Mouse (Mus musculus) spleen, adult 2 months (tissue): Measurements from ENCODE around the gene Vps37c. TPM values are rescaled to one million over a fixed set of nuclear protein-coding genes. Genes with fewer than 3 reads are reported as not detected.

ENCODE experiments used
- DNase-seq, 2 experiments: peaks; one replicate each; pipeline versions ENCODE4 v3.0.0 to v3.0.0-alpha.2; 2012 to 2021; ENCODE audit warnings: low spot score in 2 of 2, low read depth in 1 of 2
- H3K27ac ChIP-seq: fragments of 200-500 bp; 2 replicates; pipeline ENCODE4 v1.5.1; 2012; ENCODE audit warnings: low read length, inconsistent platforms; ENCODE audit not compliant: insufficient read depth
- H3K27me3 ChIP-seq: fragments of 200-500 bp; 2 replicates; pipeline ENCODE4 v1.6.1; 2012; ENCODE audit warnings: mild to moderate bottlenecking, moderate library complexity, low read length, inconsistent platforms; ENCODE audit not compliant: control insufficient read depth, insufficient read depth
- H3K36me3 ChIP-seq: fragments of 200-500 bp; 2 replicates; pipeline ENCODE4 v1.6.1; 2012; ENCODE audit warnings: mild to moderate bottlenecking, low read length, inconsistent platforms; ENCODE audit not compliant: control insufficient read depth, insufficient read depth
- H3K4me1 ChIP-seq: fragments of 200-500 bp; 2 replicates; pipeline ENCODE4 v1.6.1; 2011; ENCODE audit warnings: inconsistent platforms; ENCODE audit not compliant: control insufficient read depth, insufficient read depth, insufficient read length
- H3K4me3 ChIP-seq: fragments of 200-500 bp; 2 replicates; pipeline ENCODE4 v1.5.1; 2011; ENCODE audit warnings: mild to moderate bottlenecking, inconsistent platforms; ENCODE audit not compliant: insufficient read depth, insufficient read length; ENCODE audit errors: extremely low read depth
- CTCF ChIP-seq: fragments of 200-500 bp; IDR thresholded peaks from 2 replicates; pipeline ENCODE4 v1.5.1; 2011; ENCODE audit warnings: mild to moderate bottlenecking, inconsistent platforms; ENCODE audit not compliant: insufficient read depth, insufficient read length, insufficient replicate concordance; ENCODE audit errors: extremely low read depth
- POLR2A ChIP-seq: fragments of 200-500 bp; IDR thresholded peaks from 2 replicates; pipeline ENCODE4 v1.6.1; 2011; ENCODE audit warnings: low read depth, low read length, inconsistent platforms
- WGBS: fragments of 180-500 bp; shearing (Covaris S2); methylation state at CpG from one replicate; pipeline ENCODE4 v1.1.7; 2018; 5-methylcytosine and 5-hydroxymethylcytosine counted together
- polyA plus RNA-seq: library from polyadenylated mRNA; depleted of rRNA; stranded (reverse); fragments of >200 nt; gene quantifications from 2 replicates; pipeline ENCODE4 v1.2.3, GENCODE M21; 2012

Gene Vps37c
- polyA plus RNA-seq, 1 experiment: 19.7 TPM

- Histone ChIP-seq H3K4me3 (no peak overlapping the region), H3K4me1 (no peaks in the 10 kb centered on the region), H3K36me3 (no peaks in the 10 kb centered on the region), H3K27ac (0 out of 2 replicates have a peak overlapping the region, but pooled peaks have one; percentile 10), H3K27me3 (no peaks in the 10 kb centered on the region)
- WGBS: 33% methylated on average over 3 of the region's 3 CpGs
- TF ChIP-seq POLR2A (no peak), CTCF (no peak)
- DNase-seq: no peak
These were observed 32.0 kb downstream of the Vps37c start for GRCm38 (mm10) chr19:10720524-10720923.

DNA sequence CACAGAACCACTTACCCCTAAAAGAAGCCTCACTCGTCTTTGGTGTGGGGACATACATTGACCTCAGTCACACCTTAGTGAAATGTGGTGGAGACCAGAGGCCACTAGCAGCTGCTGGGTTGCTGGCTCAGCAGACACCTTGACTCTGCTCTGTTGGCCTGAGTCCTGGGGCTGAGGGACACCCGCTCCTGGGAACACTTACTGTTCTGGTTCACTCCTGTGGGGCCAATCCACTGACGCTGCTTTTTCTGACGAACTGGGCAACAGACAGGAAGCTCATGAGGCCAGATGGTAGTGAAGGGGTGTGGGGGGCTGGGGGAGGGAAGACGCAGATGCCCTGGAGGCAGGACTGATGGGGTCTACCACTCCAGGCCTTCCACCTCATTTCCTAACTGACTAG lies 32.5 kb downstream of the Vps37c start:
- DNase-seq: no peak
- Histone ChIP-seq H3K4me3 (no peak overlapping the region), H3K4me1 (no peaks in the 10 kb centered on the region), H3K27me3 (no peaks in the 10 kb centered on the region), H3K27ac (0 out of 2 replicates have a peak overlapping the region, but pooled peaks have one; percentile 10), H3K36me3 (no peaks in the 10 kb centered on the region)
- 20% methylated on average over 5 of the region's 5 CpGs for WGBS
- TF ChIP-seq POLR2A (no peak), CTCF (no peak)

- Histone ChIP-seq H3K4me3 (no peak overlapping the region), H3K4me1 (peaks cover under 1% of the 10 kb centered on the region; the same call in 1 of the 2 replicates), H3K36me3 (no peaks in the 10 kb centered on the region), H3K27me3 (no peaks in the 10 kb centered on the region), H3K27ac (no peak overlapping the region)
- no peak for DNase-seq
- TF ChIP-seq CTCF: no peak
- no peak for TF ChIP-seq POLR2A
- 42% methylated on average over 13 of the region's 13 CpGs for WGBS
These were observed 34.5 kb downstream of the Vps37c start for GRCm38 (mm10) chr19:10723084-10723483.

- H3K27me3 ChIP-seq: no peaks in the 10 kb centered on the region
- no peak overlapping the region for H3K27ac ChIP-seq
These were observed 35.1 kb downstream of the Vps37c start for GRCm38 (mm10) chr19:10723649-10724048.

GRCm38 (mm10) chr19:10724629-10725363 lies 36.3 kb downstream of the Vps37c start:
- TF ChIP-seq CTCF (no peak), POLR2A (no peak)
- Histone ChIP-seq H3K27me3 (no peaks in the 10 kb centered on the region), H3K4me3 (no peak overlapping the region), H3K4me1 (peaks cover 2% of the 10 kb centered on the region; the same call in 1 of the 2 replicates), H3K27ac (no peak overlapping the region), H3K36me3 (no peaks in the 10 kb centered on the region)
- DNase-seq: no peak
- WGBS: 89% methylated on average over 13 of the region's 13 CpGs

More at GRCm38 (mm10) chr19:10723649-10724048, 35.1 kb downstream of the Vps37c start:
- Histone ChIP-seq H3K4me1 (peaks cover 2% of the 10 kb centered on the region; the same call in 1 of the 2 replicates), H3K4me3 (no peak overlapping the region), H3K36me3 (no peaks in the 10 kb centered on the region)
- TF ChIP-seq CTCF (no peak), POLR2A (no peak)
- WGBS: 80% methylated on average over 5 of the region's 5 CpGs
- no peak for DNase-seq

DNA sequence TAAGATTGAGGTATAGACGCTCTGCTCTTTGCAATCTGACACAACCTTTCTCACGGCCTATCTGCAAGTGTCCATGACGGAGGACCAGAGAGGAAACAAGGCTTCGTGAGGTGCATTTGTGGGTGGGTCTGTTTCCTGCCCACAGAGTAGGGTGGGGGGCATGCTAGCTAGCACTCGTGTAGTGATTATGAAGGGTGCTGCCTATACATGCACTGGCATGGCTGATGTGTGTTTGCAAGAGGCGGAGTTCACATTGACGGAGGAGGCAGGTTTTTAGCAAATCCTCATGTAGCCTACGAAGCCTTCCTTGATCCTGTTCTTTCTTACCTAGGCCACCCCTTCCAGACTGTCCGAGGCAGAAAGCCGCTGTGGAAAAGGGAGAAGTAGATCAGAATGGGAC lies 41.4 kb downstream of the Vps37c start:
- no peak for DNase-seq
- TF ChIP-seq POLR2A: no peak
- 69% methylated on average over 10 of the region's 10 CpGs for WGBS
- Histone ChIP-seq H3K4me3 (no peak overlapping the region), H3K36me3 (no peaks in the 10 kb centered on the region), H3K27me3 (no peaks in the 10 kb centered on the region), H3K27ac (no peak overlapping the region), H3K4me1 (peaks cover 2% of the 10 kb centered on the region; the same call in 1 of the 2 replicates)

DNA sequence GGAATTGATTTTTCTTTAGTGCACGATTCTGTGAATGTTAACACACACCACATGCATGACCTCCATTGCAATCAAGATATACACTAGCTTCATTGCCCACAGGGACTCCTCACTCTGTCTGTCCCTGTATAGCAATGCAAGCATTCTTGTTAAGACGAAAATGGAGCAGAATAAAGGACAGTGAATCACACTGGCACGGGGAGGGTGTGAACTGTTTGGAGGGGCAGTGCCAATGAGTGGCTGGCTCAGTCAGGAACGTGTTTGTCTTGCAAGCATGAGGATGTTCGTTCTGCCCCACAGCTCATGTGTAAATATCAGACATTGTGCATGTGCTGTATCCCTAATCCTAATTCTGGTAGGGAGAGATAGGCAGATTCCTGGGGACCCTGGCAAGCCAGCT lies 41.9 kb downstream of the Vps37c start:
- Histone ChIP-seq H3K27ac (no peak overlapping the region), H3K27me3 (no peaks in the 10 kb centered on the region), H3K36me3 (no peaks in the 10 kb centered on the region), H3K4me3 (no peak overlapping the region), H3K4me1 (peaks cover 2% of the 10 kb centered on the region; the same call in 1 of the 2 replicates)
- 75% methylated on average over 5 of the region's 5 CpGs for WGBS
- DNase-seq: no peak
- TF ChIP-seq CTCF (no peak), POLR2A (no peak)
